Mouse (Mus musculus) neural tube, embryonic 15.5 days (tissue): ENCODE results near the gene Macrod1. TPM values are rescaled to one million over a fixed set of nuclear protein-coding genes. Genes with fewer than 3 reads are reported as not detected.
A peak's percentile ranks its signal among the peaks of the same experiment; 100 is the strongest.

Experiments used
- ATAC-seq: fragments of 200-750 bp; cut with Nextera tagmentation; 2 replicates; pipeline ENCODE4 v1.8.0; 2017; ENCODE audit warnings: mild to moderate bottlenecking, moderate TSS enrichment, moderate library complexity; ENCODE audit not compliant: low FRiP score
- H3K27ac ChIP-seq: fragments of 300-500 bp; sonication (generic); replicated peaks from 2 replicates; pipeline ENCODE4 v1.5.1; 2015; ENCODE audit warnings: mild to moderate bottlenecking, inconsistent platforms
- H3K27me3 ChIP-seq: fragments of 300-500 bp; sonication (generic); replicated peaks from 2 replicates; pipeline ENCODE4 v1.6.1; 2015; ENCODE audit warnings: inconsistent platforms
- H3K36me3 ChIP-seq: fragments of 300-500 bp; sonication (generic); 2 replicates; pipeline ENCODE4 v1.6.1; 2015; ENCODE audit warnings: inconsistent platforms
- H3K4me1 ChIP-seq: fragments of 300-500 bp; sonication (generic); 2 replicates; pipeline ENCODE4 v1.6.1; 2015; ENCODE audit warnings: inconsistent platforms
- H3K4me2 ChIP-seq: fragments of 300-500 bp; sonication (generic); 2 replicates; pipeline ENCODE4 v1.6.1; 2015; ENCODE audit warnings: inconsistent platforms, mild to moderate bottlenecking, moderate library complexity
- H3K4me3 ChIP-seq: fragments of 300-500 bp; sonication (generic); replicated peaks from 2 replicates; pipeline ENCODE4 v1.5.1; 2015; ENCODE audit warnings: mild to moderate bottlenecking, inconsistent platforms
- H3K9ac ChIP-seq: fragments of 300-500 bp; sonication (generic); replicated peaks from 2 replicates; pipeline ENCODE4 v1.6.1; 2015; ENCODE audit warnings: mild to moderate bottlenecking, inconsistent platforms
- H3K9me3 ChIP-seq: fragments of 300-500 bp; sonication (generic); replicated peaks from 2 replicates; pipeline ENCODE4 v1.6.1; 2016; ENCODE audit warnings: inconsistent platforms
- WGBS: fragments of 180-500 bp; shearing (Covaris S2); methylation state at CpG from one replicate; pipeline ENCODE4 v1.1.7; 2015; ENCODE audit warnings: mixed read lengths; 5-methylcytosine and 5-hydroxymethylcytosine counted together
- polyA plus RNA-seq: library from polyadenylated mRNA; unstranded; fragments of >200 nt; fragmentation: Nextera tagmentation; extraction: Ambion mirVana; gene quantifications from 2 replicates; pipeline ENCODE4 v1.2.1, GENCODE M21; 2015

The Macrod1 gene
- polyA plus RNA-seq, 1 experiment from 2014 or later, result 7.2 TPM

DNA sequence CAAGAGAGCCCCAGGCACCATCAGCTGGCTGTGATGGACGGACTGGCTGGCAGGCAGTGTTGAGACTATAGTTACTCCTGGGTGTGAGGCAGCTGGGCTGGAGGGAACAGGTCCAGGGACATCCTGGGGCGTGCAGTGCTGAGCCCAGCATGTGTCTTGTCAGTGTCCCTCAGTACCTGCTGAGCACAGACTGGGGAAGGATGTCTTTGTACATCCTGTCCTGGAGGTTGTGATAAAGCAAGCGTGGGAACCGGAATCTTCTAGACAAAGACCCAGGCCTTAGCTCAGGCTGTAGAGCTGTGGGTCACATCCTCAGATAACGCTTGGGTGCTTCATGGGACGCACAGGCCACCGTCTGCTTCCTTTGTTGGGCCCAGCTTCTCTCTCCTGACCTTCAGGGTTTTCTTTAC is 33.2 kb downstream of the Macrod1 start:
- no peak overlapping the region for H3K9ac ChIP-seq
- peaks cover 11% of the 10 kb centered on the region for H3K27me3 ChIP-seq
- no peak overlapping the region for H3K4me2 ChIP-seq
- H3K36me3 ChIP-seq, result no peaks in the 10 kb centered on the region
- 41% methylated on average over 7 of the region's 7 CpGs for WGBS
- no peaks in the 10 kb centered on the region for H3K9me3 ChIP-seq
- no peak overlapping the region for H3K4me3 ChIP-seq
- no peak overlapping the region for H3K27ac ChIP-seq
- no peak for ATAC-seq
- H3K4me1 ChIP-seq, result peaks cover 69% of the 10 kb centered on the region

GRCm38 (mm10) chr19:7090369-7091064 is 33.9 kb downstream of the Macrod1 start:
- ATAC-seq, result peak; percentile 19; the same call in 1 of the 2 replicates
- WGBS, result 19% methylated on average over 10 of the region's 10 CpGs
- H3K9me3 ChIP-seq, result no peaks in the 10 kb centered on the region
- no peaks in the 10 kb centered on the region for H3K36me3 ChIP-seq
- H3K9ac ChIP-seq, result no peak overlapping the region
- H3K4me3 ChIP-seq, result no peak overlapping the region
- H3K4me2 ChIP-seq, result no peak overlapping the region
- peaks cover 14% of the 10 kb centered on the region for H3K27me3 ChIP-seq
- peaks cover 63% of the 10 kb centered on the region for H3K4me1 ChIP-seq
- H3K27ac ChIP-seq, result peak overlapping the region; percentile 43

GRCm38 (mm10) chr19:7091448-7092050 is 34.9 kb downstream of the Macrod1 start:
- Histone ChIP-seq H3K27me3 (peaks cover 14% of the 10 kb centered on the region), H3K9me3 (no peaks in the 10 kb centered on the region), H3K9ac (no peak overlapping the region), H3K36me3 (no peaks in the 10 kb centered on the region), H3K27ac (peak overlapping the region; percentile 43), H3K4me2 (no peak overlapping the region), H3K4me1 (peaks cover 62% of the 10 kb centered on the region), H3K4me3 (no peak overlapping the region)
- no peak for ATAC-seq
- WGBS, result 57% methylated on average over 10 of the region's 10 CpGs

DNA sequence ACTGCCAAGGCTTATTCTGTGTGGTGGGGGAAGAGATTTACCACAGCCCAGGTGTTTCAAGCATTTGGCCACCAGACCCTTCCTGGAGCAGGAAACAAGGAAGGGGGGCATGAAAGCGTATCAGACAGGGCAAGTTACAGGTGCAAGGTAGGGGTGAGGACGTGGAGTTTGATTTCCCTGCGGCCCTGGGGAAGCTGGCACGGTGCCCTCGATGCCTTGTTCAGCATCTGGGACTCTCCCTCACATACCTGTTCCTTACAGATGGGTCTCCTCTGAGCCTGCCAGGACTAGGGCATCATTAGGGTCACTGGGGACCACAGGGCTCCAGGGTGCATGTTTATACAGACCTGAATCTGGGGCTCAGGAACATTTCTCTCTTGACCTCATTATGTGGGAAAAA is 36.1 kb downstream of the Macrod1 start:
- Histone ChIP-seq H3K36me3 (no peaks in the 10 kb centered on the region), H3K4me2 (no peak overlapping the region), H3K9me3 (no peaks in the 10 kb centered on the region), H3K4me1 (peaks cover 59% of the 10 kb centered on the region), H3K4me3 (no peak overlapping the region), H3K9ac (no peak overlapping the region; the same call in 1 of the 2 replicates), H3K27ac (no peak overlapping the region), H3K27me3 (peaks cover 19% of the 10 kb centered on the region)
- ATAC-seq, result no peak
- 57% methylated on average over 5 of the region's 5 CpGs for WGBS

DNA sequence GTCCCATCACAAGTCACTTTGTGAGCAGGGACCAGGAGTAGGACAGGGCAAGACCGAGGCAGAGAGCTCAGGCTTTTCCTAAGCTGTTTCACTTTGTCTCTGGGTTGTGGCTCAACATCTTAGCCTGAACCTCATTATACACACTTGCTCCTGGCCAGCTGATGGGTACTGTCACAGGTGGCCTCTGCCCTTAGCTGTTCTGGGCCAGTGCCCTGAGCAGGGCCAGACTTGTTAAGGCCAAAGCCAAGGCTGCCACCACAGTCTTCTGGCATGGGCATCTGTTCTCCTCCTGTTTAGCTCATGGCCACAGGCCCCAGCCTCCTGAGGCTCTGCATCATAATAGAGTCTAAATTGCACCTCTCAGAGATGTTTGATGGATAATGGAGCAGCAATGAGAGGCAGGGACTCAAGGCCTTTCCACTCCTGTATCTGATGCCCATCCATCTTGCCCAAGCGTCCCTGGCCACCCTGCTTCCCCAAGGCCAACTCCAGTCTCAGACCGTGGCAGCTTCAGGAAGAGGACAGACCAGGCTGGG is 43.1 kb downstream of the Macrod1 start:
- Histone ChIP-seq H3K4me1 (peaks cover 35% of the 10 kb centered on the region), H3K36me3 (no peaks in the 10 kb centered on the region), H3K4me2 (no peak overlapping the region), H3K27me3 (peaks cover 27% of the 10 kb centered on the region), H3K27ac (no peak overlapping the region), H3K4me3 (no peak overlapping the region), H3K9me3 (no peaks in the 10 kb centered on the region), H3K9ac (no peak overlapping the region)
- 47% methylated on average over 3 of the region's 3 CpGs for WGBS
- ATAC-seq, result no peak

DNA sequence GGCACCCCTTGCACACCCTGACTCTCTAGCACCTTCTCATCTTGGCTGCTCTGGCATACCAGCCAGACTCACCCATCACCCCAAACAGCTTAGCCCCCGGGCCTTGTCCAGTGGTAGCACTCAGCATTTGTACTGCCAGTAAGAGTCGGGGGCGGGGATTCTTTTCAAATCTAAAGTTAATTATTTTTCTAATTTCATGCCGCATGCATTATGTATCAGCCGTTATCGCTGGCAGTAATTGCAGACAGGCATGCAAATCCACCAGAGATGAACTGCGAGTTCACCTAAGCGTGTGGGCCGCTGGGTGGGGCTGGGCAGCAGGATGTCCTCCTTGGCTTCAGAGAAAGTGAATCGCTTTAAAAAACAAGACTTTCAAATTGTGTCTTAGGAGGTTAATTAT is 45.4 kb downstream of the Macrod1 start:
- H3K27ac ChIP-seq, result peak overlapping the region; percentile 28; the same call in 1 of the 2 replicates
- H3K4me1 ChIP-seq, result peaks cover 48% of the 10 kb centered on the region
- no peak for ATAC-seq
- no peak overlapping the region for H3K4me3 ChIP-seq
- H3K27me3 ChIP-seq, result peaks cover 16% of the 10 kb centered on the region
- H3K9ac ChIP-seq, result no peak overlapping the region
- H3K4me2 ChIP-seq, result no peak overlapping the region
- H3K36me3 ChIP-seq, result no peaks in the 10 kb centered on the region
- WGBS, result 49% methylated on average over 10 of the region's 10 CpGs
- no peaks in the 10 kb centered on the region for H3K9me3 ChIP-seq

GRCm38 (mm10) chr19:7103349-7103992 is 46.9 kb downstream of the Macrod1 start:
- no peak overlapping the region for H3K4me3 ChIP-seq
- peak overlapping the region; percentile 38 for H3K4me2 ChIP-seq
- no peak for ATAC-seq
- H3K27me3 ChIP-seq, result peaks cover 13% of the 10 kb centered on the region
- H3K9me3 ChIP-seq, result no peaks in the 10 kb centered on the region
- peaks cover 56% of the 10 kb centered on the region for H3K4me1 ChIP-seq
- no peaks in the 10 kb centered on the region for H3K36me3 ChIP-seq
- H3K27ac ChIP-seq, result 0 out of 2 replicates have a peak overlapping the region, but pooled peaks have one; percentile 14
- 0 out of 2 replicates have a peak overlapping the region, but pooled peaks have one; percentile 15 for H3K9ac ChIP-seq
- 57% methylated on average over 4 of the region's 4 CpGs for WGBS

DNA sequence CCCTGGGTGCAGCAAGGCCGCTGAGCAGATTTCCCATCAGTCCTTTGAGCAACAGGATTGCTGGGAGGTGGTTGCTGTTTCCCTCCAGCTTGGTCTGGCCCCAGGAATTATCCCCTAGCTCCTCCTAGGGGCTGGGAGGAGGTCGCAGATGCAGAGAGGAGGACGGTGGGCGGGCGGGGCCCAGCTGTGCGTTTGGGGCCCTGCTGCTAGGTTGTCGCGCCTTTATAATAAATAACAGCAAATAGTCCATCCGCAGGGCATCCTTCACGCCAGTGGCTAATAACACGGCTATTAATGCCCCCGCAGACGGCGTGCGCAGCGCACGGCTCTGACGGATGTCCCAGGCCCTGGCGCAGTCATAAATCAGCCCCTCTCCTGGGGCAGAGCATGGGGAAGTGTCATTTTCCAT is 47.4 kb downstream of the Macrod1 start:
- H3K27ac ChIP-seq, result 0 out of 2 replicates have a peak overlapping the region, but pooled peaks have one; percentile 8
- H3K27me3 ChIP-seq, result peaks cover 8% of the 10 kb centered on the region
- no peaks in the 10 kb centered on the region for H3K36me3 ChIP-seq
- H3K9me3 ChIP-seq, result no peaks in the 10 kb centered on the region
- H3K9ac ChIP-seq, result 0 out of 2 replicates have a peak overlapping the region, but pooled peaks have one; percentile 15
- WGBS, result 9% methylated on average over 19 of the region's 19 CpGs
- H3K4me3 ChIP-seq, result no peak overlapping the region
- peak overlapping the region; percentile 38 for H3K4me2 ChIP-seq
- peak; percentile 60; the same call in 1 of the 2 replicates for ATAC-seq
- H3K4me1 ChIP-seq, result peaks cover 61% of the 10 kb centered on the region

DNA sequence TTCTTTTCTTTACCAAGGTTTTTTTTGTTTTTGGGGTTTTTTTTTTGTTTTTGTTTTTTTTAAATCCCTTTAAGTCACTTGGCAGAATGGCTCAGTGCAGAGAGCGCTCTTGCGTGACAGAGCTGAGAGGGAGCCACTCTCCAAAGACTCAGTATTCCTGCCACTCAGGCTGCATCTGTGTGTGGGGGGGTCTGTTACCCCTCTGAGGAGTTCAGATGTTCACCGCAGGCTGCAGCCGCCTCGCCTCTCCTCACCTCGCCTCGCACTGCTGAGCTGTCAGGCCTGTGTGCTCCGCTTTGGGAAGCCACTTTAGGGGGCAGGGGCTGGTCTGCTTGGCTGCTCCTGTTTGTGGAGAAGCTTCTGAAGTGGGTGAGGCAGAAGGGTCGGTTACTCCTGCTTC is 48.9 kb downstream of the Macrod1 start, which contains the start of gene Flrt1:
Gene Flrt1, minus strand, starts transcription at position 186 of the 400 bp plus-strand sequence.
- H3K4me2 ChIP-seq, result 0 out of 2 replicates have a peak within 1 kb of the TSS, but pooled peaks have one; percentile 38
- no peak within 1 kb of the TSS for H3K4me3 ChIP-seq
- 40% methylated on average over 9 of the region's 9 CpGs for WGBS
- H3K9me3 ChIP-seq, result no peaks in the 10 kb centered on the region
- peaks cover 66% of the 10 kb centered on the region for H3K4me1 ChIP-seq
- H3K9ac ChIP-seq, result no peak within 1 kb of the TSS
- H3K27me3 ChIP-seq, result no peaks in the 10 kb centered on the region; the same call in none of the 2 replicates
- no peak within 1 kb of the TSS for H3K27ac ChIP-seq
- ATAC-seq, result no peak
- H3K36me3 ChIP-seq, result no peaks in the 10 kb centered on the region

DNA sequence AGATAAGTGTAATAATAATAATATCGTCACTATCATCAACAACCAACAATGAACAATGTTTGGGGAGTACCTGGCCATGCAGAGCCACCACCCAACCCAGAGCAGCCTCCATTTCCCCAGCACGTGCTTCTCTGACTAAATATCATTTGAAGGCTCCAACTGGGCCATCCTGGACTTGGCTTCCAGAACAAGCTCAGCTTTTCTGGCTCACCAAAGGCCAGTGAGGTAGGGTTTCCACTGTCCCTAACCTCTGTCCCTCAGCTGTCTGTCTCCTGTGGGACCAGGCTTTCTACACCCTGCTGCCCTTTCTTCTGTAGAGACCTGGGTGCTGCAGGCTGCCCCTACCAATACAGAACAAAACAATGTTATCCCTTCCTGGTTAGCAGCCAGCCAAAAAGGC is 50.0 kb downstream of the Macrod1 start:
- no peak overlapping the region for H3K4me2 ChIP-seq
- no peak overlapping the region for H3K27ac ChIP-seq
- no peaks in the 10 kb centered on the region for H3K36me3 ChIP-seq
- H3K9ac ChIP-seq, result no peak overlapping the region
- no peak for ATAC-seq
- peaks cover 76% of the 10 kb centered on the region for H3K4me1 ChIP-seq
- no peaks in the 10 kb centered on the region; the same call in none of the 2 replicates for H3K27me3 ChIP-seq
- no peak overlapping the region for H3K4me3 ChIP-seq
- WGBS, result 86% methylated on average over 2 of the region's 2 CpGs
- H3K9me3 ChIP-seq, result no peaks in the 10 kb centered on the region

- WGBS, result 82% methylated on average over 4 of the region's 4 CpGs
- Histone ChIP-seq H3K4me2 (no peak overlapping the region), H3K27me3 (no peaks in the 10 kb centered on the region; the same call in none of the 2 replicates), H3K9me3 (no peaks in the 10 kb centered on the region), H3K36me3 (no peaks in the 10 kb centered on the region), H3K9ac (no peak overlapping the region), H3K4me3 (no peak overlapping the region), H3K4me1 (peaks cover 75% of the 10 kb centered on the region), H3K27ac (no peak overlapping the region)
- no peak for ATAC-seq
Observed at GRCm38 (mm10) chr19:7107174-7107573, 50.6 kb downstream of the Macrod1 start.
